Mouse (Mus musculus): Measurements from ENCODE around the gene Prkag3.

Gene Prkag3

GRCm38 (mm10) chr1:74713859-74714730 lies 34.9 kb downstream of the Prkag3 start:
- in situ Hi-C loops (cut with MboI, MseI): loop anchor here in 1 of 2 experiments (10.0 kb wide), 1 partner anchor 411 kb away; the partner anchor contains the start of gene Nhej1

DNA sequence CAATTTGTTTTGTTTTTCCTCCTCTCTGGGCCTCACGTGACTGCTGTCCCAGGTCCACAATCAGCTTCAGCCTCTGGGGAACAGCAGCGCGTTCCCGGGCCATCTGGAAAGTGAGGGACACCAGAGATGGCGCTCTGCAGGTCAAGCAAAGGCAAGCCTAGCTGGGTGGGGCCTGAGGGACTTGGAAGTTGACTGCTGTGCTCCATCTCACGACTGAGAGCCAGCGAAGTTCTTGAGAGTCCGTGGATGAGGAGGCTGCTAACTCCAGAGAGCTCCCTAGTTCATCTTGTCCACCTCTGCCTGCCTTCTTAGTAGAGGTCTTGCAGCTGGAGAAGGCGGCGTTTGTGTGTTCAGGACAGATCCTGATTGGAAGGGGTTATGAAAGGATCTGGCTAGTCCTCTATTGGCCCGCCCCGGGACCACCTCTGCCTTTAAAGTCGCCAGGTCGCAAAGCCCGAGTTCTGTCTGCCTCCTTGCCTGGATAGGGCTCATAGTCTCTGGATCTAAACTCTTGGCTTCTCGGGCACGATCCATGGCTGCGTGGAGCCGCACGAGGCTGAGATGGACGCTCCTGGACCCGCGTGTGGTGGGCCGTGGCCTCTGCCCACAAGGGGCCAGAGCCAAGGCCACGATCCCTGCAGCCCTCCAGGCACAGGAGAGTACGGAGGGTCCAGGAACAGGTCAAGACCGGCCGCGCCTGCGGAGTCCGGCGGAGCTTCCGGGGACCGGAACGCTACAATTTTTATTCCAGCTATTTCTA lies 35.7 kb downstream of the Prkag3 start, which contains the start of gene Cyp27a1:
Gene Cyp27a1 (plus strand): TSS at position 476 of the 760 bp plus-strand sequence.
- in situ Hi-C loops (cut with MboI, MseI): loop anchor here in 1 of 2 experiments (10.0 kb wide), 1 partner anchor 412 kb away; the partner anchor contains the start of gene Nhej1

DNA sequence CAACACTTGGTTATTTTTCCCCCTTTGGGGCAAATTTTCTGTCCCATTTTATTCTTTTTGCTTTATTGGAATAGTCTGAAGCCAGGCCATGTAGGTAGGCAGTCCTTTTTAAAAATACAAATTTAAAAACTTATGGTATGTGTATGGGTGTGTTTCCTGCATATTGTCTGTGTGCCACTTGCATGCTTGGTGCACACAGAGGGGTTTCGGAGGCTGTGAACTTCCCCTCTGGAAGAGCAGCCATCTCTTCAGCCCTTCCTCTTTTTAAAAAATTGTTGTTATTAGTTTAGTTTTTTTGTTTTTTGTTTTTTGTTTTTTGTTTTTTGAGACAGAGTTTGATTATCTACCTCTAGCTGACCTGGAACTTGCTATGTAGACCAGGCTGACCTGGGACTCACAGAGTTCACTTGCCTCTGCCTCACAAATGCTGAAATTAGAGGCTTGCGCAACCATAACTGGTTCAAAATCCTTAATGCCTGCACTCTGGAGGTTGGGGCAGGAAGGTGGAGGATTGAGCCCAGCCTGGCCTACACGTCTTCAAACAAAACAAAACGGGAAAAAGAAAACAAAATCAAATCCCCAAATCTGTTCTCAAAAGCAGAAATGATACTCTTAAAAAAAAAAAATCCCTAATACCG lies 36.4 kb downstream of the Prkag3 start:
- in situ Hi-C loops (cut with MboI, MseI): loop anchor here in 1 of 2 experiments (10.0 kb wide), 1 partner anchor 412 kb away; the partner anchor contains the start of gene Nhej1

GRCm38 (mm10) chr1:74712046-74712445 lies 37.0 kb downstream of the Prkag3 start:
- in situ Hi-C loops (cut with MboI, MseI): loop anchor here in 1 of 2 experiments (10.0 kb wide), 1 partner anchor 413 kb away; the partner anchor contains the start of gene Nhej1

- in situ Hi-C loops (cut with MboI, MseI): loop anchor here in 1 of 2 experiments (5.0 kb wide), 1 partner anchor 67 kb away; no protein-coding TSS in a partner anchor
These were observed 39.5 kb downstream of the Prkag3 start for GRCm38 (mm10) chr1:74709566-74709965.

- in situ Hi-C loops (cut with MboI, MseI): loop anchor here in 1 of 2 experiments (5.0 kb wide), 1 partner anchor 63 kb away; no protein-coding TSS in a partner anchor
These were observed 44.0 kb downstream of the Prkag3 start for GRCm38 (mm10) chr1:74705016-74705415.

DNA sequence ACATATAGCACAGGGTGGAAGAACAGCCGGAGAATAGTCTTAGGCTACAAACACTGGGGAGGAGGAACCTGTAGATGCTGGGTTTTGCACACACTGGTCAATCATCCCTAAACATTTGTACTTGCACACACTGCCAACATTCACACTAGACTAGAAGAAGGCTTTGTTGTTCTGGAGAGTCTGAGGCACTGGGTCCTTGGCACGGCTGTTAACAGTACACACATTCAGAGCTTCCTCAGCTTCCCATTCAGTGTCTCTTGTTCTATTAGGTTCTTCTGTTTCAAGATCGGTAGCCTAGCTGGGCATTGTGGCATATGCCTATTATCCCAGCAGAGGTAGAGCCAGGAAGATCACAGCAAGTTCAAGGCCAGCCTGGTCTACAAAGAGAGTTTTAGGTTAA lies 44.9 kb downstream of the Prkag3 start:
- in situ Hi-C loops (cut with MboI, MseI): no loop called here

GRCm38 (mm10) chr1:74702142-74702553 lies 46.9 kb downstream of the Prkag3 start:
- in situ Hi-C loops (cut with MboI, MseI): no loop called here

GRCm38 (mm10) chr1:74698791-74699190 lies 50.2 kb downstream of the Prkag3 start:
- in situ Hi-C loops (cut with MboI, MseI): no loop called here

DNA sequence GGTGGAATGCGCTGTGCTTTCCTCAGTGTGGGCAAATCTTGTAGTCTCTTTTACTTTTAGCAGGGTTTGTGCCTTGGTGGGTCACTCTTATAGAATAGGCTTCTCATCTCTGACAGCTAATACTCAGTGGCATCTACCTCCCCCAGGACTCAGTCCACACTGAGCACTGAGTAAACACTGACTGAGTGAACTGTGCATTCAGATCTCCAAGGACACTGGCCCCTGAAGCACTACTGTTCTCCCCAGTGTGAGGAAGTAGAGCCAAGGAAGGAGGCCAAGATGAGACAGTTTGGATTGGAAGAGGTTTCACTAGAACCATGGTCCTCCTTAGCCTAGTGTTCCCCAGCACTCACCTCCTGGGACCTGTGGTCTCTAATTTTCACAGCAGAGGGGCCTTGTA lies 50.7 kb downstream of the Prkag3 start:
- in situ Hi-C loops (cut with MboI, MseI): no loop called here

- in situ Hi-C loops (cut with MboI, MseI): no loop called here
These were observed 51.6 kb downstream of the Prkag3 start for GRCm38 (mm10) chr1:74697416-74697815.

- in situ Hi-C loops (cut with MboI, MseI): no loop called here
These were observed 53.2 kb downstream of the Prkag3 start for GRCm38 (mm10) chr1:74695836-74696235.

DNA sequence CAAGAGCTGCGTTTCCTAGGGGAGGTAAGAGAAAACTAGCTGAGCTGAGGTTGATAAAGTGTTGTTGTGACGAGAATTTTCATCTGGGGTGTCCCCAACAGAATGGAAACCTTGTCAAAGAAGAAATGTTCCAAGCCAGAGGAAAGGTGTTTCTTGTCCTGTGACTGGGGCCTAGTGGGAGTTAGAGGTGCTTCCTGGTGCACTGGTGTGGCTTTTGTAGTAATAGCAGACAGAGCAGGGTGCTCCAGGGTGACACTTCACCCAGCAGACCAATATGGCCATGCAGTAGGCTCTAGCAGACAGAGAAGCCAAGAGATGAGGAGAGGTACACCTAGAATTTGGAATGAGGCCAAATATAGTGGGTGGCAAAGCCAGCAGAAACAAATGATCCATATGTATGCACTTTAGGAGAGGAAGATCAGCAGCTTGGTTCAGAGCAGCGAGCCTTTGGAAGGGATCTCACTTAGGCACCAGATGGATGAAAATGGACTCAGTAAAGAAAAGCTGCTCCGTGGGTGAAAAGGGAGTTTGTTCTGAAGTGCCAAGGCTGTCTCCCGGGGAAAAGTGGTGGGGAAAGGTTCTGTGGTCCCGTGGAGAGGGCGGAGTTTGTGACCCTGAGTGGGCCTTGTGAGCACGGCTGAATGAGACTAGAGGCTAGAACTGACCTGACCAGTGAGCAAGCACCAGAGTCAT lies 55.0 kb downstream of the Prkag3 start:
- in situ Hi-C loops (cut with MboI, MseI): no loop called here
